Mouse (Mus musculus): Measurements from ENCODE around the gene Spata3. TPM values are rescaled to one million over a fixed set of nuclear protein-coding genes. Genes with fewer than 3 reads are reported as not detected.
A peak's percentile ranks its signal among the peaks of the same experiment; 100 is the strongest.

Gene Spata3
- total RNA-seq, 2 experiments from 2014 or later: 0.36 to 0.99 TPM

GRCm38 (mm10) chr1:86018235-86019055 lies 1.8 kb downstream of the Spata3 start:
- intact Hi-C loops (cut with DNase I): no loop called here
- peak; percentile 68 to 79 for DNase-seq (ENCODE audit: low spot score in 2 of 2)

DNA sequence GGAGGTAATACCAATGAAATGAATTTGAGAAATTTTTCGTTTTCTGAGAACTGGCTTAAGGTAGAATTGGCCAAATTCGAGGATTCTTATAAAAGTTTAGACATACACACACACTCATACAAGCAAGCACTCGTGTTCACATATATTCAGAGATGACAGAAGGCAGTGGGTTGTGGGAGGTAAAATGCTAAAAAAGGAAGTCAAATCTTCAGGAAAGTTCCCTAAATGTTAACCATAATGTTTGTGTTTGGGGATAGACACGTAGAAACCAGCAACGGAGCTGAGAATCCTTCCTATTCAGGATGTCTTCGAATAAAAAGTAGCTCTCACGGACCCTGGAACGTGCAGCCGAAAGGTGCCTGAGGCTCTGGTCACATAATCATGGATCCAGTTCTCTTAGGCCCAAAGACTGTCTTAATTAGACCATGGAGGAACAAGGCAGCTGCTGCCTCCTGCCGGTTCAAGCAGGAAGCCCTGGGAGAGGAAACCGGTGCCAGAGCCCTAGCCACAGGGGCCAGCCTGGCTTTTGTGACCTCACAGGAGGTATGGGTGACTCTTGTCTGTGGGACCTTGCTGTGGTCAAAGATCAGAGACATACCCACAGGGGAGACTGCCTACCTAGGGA lies 4.9 kb downstream of the Spata3 start:
- DNase-seq (ENCODE audit: low spot score in 2 of 2): peak; percentile 44 to 53

DNA sequence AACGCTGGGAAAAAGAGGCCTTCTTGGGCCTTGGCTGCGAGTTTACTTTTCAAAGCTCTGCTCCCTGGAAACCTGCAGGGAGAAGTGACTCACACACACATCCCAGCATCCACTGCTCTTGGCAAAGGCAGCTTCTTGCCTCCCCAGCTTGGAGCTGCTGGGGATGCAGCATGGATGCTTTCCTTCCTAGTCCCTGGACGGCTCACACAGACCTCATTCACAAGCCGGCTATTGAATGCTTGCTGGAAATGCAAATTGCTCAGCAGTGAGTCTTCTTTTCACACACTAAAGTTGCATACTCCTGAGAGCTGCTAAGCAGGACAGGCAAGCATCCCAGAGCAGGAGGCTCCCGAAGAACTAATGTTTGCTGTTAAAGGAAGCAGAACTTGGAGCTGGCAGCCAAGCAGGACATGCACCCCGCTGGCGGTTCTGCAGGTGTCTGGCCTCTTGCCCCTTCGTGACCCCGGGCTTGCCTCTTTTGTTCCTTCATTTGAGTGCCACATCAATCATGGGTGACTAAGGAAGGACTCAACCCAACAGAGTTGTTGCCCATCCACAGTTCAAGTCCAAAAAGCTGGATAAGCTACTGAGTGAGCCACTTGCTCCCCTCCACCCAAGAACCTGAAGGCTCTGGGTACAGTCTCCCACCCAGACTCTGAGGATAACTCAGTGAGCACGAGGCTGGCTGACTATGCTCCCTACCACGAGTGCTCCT lies 15.8 kb downstream of the Spata3 start:
- intact Hi-C loops (cut with DNase I): no loop called here
- DNase-seq (ENCODE audit: low spot score in 2 of 2): peak; percentile 71 to 76

More for the DNA sequence above, 4.9 kb downstream of the Spata3 start:
- intact Hi-C loops (cut with DNase I): no loop called here

DNA sequence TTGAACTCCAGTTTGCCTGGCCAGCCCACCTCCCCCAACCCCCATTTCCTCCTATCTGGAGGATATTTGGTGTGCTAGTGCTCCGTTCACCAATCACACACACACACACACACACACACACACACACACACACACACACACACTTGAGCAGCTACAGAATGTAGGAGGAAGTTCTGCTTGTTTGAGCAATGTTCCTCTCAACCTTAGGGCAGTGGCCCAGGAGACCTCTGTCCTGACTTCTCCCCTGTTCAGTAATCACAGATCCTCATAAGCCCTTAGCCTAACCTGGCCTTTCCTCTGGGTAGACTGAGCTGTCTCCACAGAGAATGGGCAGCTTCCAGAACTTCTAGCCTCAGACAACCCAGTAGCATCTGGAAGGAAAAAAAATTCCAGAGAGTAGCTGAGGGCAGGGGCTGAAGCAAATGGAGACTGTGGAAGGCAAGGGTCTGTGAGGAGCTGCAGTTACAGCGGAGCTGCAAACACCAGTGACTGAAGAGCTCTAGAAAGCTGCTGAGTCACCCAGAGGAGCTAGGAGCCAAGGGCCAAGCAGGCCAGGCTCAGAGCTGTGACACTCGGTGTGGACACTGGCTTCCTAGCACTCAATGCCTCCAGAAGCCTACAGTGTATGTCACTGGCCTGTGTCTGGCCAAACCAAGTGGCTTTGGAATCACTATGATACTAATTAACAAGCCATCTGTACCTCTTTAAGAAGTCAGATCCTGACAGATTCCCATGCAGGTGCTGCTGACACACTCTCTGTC lies 21.8 kb downstream of the Spata3 start:
- DNase-seq (ENCODE audit: low spot score in 2 of 2): no peak
- intact Hi-C loops (cut with DNase I): no loop called here

GRCm38 (mm10) chr1:86040131-86040530 lies 23.5 kb downstream of the Spata3 start:
- DNase-seq (ENCODE audit: low spot score in 2 of 2): no peak
- intact Hi-C loops (cut with DNase I): no loop called here

DNA sequence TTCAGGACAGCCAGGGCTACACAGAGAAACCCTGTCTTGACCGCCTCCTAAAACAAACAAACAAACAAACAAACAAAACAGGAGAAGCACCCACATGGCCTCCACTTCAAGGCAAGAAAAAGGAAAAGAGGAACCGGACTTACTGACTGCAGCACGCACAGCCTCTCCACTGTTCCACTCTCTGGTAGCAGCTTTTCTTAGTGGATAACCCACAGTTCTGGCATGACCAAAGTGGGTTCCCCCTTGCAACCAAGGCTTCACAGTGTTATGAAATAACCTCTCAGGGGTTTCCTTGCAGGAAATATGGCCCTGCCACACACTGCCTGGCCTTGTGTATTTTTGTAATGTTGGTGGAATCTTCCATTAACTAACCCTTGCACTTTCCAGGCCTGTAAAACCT lies 24.2 kb downstream of the Spata3 start:
- no peak for DNase-seq (ENCODE audit: low spot score in 2 of 2)
- intact Hi-C loops (cut with DNase I): no loop called here

DNA sequence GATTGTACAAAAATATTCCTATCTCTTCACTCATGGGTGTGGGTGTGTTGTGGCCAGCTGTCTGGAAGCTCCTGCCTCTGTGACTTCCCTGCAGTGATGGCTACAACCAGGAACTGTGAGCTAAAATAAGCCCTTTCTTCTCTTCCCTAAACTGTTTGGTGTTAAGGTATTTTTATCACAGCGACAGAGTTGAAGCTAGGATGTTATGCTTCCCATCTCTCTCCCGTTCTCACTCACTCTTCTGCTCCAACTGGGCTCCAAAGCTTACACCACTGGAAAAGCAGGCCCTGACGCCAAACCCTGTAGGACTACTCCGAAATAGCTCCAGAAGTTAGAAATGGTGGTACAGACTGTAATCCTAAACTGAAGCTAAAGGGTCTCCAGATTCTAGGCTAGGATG lies 28.4 kb downstream of the Spata3 start:
- intact Hi-C loops (cut with DNase I): no loop called here
- no peak for DNase-seq (ENCODE audit: low spot score in 2 of 2)

DNA sequence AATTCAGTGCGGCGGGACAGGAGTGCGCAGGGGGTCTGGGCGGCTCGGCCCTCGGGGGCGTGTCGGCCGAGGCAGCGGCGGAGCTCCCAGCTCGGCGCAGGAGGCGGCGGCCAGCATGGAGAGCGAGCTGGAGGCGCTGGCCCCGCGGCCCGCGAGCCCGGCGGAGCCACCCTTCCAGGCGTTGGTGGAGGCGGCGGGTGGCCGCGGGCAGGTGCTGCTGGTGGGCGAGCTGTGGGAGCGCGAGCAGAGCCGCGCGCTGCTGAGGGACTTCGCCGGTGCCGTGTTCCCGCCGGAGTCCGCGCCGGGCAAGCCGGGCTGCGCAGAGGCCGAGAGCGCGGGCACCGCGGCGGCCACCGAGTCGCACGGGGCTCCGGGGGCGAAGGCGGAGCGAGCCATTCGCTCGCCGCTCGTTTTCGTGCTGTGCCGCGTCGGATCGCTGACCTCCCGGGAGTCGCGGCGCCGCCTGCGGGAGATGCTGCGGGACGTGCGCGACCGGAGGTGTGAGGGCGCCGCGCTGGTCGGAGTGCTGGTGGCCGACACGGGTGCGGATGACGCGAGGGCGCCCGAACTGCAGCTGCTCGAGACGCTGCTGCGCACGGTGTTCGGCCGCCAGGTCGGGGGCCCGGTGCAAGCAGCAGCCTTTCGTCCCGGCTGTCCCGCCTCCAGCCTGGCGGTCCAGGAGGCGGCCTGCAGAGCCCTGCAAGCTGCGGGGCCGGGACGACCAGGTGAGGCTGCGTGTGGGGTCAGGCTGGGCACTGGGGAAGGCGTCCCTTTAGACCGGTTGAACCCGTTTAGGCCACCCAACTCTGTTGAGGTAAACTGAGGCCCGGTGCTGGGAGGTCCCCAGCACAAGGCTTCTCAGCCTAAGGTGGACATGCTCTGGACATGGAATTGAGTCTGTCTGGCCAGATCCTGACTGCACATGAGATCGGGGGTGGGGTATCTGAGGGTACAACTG lies 29.5 kb downstream of the Spata3 start, which contains the start of gene 2810459M11Rik:
2810459M11Rik (plus strand) TSS at position 16 of the 958 bp plus-strand sequence.
- peak; percentile 45 to 64 for DNase-seq (ENCODE audit: low spot score in 2 of 2)
- intact Hi-C loops (cut with DNase I): no loop called here

DNA sequence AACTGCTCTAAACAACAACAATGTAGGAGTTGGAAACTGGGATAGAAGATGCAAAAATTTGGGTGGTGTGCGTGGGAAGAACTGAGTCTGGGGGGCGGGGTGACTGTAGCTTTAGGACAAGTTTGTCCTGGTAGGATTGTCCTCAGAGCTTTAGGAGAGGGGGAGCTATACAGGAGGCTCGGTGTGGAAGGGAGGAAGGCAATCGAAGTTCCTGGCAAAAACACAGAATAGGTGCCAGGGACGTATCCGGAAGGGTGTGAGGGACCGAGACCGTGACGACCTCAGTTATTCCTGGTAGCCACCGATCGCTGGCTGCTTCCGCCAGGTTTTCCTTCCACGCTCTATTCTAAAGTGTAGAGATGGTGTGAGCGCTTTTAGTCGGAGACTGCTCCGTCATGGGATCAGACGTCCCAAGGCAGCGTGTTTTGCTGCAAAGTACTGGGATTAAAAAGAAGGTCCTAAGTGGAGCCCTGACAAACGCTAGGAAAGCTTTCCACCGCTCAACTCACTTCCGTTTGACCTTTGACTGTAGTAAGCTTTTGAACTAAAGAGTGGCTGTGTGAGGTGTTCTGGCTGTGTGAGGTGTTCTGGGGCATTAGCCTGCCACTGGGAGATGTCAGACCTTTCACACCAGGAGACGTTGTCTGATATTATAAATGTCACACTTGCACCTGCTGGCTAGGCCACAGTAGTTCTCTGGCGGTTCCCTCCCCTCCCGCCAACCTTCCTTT lies 30.4 kb downstream of the Spata3 start:
- intact Hi-C loops (cut with DNase I): no loop called here
- DNase-seq (ENCODE audit: low spot score in 2 of 2): no peak

DNA sequence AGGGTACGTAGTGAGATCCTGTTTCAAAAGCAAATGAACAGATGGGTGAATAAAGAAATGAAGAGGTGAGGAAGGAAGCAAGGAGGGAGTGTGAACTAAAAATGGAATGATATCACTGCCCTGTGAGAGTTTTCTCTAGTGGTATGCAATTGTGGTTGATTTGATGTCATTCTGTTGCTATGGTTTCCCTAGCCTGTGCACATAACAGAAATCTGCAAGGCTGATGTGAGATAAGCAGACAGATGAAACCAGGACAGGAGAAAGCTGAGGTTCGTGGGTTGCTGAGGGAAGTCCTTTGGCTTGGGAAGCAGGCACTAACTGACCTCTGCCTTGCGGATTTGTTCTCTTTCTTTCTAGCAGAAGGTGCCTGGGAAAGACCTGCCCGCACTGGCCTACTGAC lies 31.6 kb downstream of the Spata3 start:
- DNase-seq (ENCODE audit: low spot score in 2 of 2): no peak
- intact Hi-C loops (cut with DNase I): no loop called here

DNA sequence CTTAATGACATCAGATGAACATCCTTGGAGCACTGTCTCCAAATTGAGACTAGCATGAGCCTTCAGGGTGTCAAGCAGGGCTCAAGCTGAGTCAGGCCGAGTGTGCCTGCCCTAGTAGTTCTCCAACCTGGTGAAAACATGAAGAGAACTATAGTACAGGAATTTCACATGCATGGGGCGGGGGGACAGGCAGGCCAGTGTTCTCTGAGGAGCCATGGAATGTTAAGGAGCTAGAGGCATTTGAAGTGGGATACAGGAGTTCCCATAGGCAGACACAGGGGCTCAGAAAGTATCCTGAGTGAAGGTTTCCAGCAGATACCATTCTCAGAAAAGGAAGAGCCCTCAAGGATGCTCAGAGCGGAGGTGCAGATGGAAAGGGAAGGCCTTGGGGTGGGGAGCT lies 32.1 kb downstream of the Spata3 start:
- intact Hi-C loops (cut with DNase I): no loop called here
- no peak for DNase-seq (ENCODE audit: low spot score in 2 of 2)

DNA sequence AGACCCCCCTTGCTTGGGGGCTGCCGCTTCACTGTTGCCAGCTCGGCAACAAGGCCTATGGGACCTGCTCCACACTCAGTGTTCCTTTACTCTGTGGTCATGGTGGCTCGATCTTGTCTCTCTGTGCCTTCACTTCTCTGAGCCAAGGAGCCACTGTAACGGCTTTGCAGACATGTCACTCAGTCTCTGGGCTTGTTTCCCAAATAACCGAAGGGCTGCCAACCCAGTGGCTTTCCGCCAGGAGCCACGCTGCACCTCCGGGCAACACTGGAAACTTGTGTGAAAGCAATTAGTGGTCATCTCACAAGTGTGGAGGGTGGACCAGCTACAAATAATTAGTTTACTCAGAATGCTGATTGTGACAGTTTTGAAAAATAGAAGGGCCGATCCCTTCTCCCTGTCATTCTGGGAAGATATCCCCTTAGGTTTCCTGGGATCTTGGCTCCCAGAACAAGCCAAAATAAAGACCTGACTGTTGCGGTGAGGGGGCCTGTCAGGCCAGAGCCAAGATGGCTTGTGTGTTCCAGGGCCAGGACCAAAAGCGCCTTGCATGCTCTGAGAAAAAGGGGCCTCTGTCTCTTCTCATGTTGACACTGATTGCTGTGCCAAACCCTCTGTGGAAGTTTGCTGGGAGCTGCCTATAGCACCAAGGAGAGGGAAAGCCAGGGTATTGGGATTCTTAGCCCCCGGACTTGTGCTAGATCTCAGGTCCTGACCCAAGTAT lies 36.7 kb downstream of the Spata3 start:
- peak; percentile 36 to 47 for DNase-seq (ENCODE audit: low spot score in 2 of 2)
- intact Hi-C loops (cut with DNase I): no loop called here

DNA sequence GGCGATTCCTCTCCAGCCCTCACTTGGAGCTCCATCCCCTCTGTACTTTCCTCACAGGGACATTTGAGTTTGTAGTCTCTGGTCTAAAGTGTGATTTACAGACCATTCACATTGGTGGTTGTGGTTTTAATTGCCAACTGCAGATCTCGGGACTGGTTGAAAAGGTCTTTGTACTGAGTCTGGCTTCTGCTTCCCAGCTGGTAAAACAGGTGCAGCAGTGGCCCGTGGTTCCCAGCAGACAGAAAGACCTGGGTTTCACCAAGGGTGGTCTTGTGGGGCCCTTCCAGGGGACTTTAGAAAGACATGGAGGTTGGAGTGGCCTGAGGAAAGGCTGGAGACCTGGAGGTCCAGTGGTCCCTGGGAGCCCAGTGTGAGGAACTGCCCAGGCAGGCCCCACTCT lies 38.3 kb downstream of the Spata3 start:
- intact Hi-C loops (cut with DNase I): loop anchor here (5.0 kb wide), 1 partner anchor 203 kb away; no protein-coding TSS in a partner anchor
- DNase-seq (ENCODE audit: low spot score in 2 of 2): no peak

DNA sequence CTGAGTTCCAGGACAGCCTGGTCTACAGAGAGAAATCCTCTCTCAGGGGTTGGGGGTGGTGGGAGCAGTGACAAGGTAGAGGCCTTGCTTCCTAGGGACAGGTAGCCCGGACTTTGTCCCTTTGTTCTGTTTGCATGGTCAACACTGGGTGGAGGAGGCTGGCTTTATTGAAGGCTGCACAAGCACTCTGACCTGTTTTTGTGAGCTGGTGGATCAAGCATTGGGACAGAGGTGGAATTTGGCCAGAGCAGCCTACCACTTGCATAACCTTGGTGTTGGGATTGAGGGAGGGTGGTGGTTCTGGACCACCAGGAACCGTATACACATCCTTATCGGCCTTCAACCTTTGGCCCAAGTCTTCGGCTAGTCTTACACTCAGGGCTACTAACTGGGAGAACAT lies 39.7 kb downstream of the Spata3 start:
- intact Hi-C loops (cut with DNase I): loop anchor here (5.0 kb wide), 1 partner anchor 204 kb away; no protein-coding TSS in a partner anchor
- DNase-seq (ENCODE audit: low spot score in 2 of 2): no peak

GRCm38 (mm10) chr1:86058856-86059769 lies 42.5 kb downstream of the Spata3 start:
- DNase-seq (ENCODE audit: low spot score in 2 of 2): peak; percentile 90 to 91
- intact Hi-C loops (cut with DNase I): loop anchor here (5.0 kb wide), 1 partner anchor 207 kb away; no protein-coding TSS in a partner anchor

GRCm38 (mm10) chr1:86062523-86062922 lies 45.9 kb downstream of the Spata3 start:
- DNase-seq (ENCODE audit: low spot score in 2 of 2): no peak
- intact Hi-C loops (cut with DNase I): no loop called here
